Mouse (Mus musculus): ENCODE data around the gene Zc3h18.

The Zc3h18 gene

DNA sequence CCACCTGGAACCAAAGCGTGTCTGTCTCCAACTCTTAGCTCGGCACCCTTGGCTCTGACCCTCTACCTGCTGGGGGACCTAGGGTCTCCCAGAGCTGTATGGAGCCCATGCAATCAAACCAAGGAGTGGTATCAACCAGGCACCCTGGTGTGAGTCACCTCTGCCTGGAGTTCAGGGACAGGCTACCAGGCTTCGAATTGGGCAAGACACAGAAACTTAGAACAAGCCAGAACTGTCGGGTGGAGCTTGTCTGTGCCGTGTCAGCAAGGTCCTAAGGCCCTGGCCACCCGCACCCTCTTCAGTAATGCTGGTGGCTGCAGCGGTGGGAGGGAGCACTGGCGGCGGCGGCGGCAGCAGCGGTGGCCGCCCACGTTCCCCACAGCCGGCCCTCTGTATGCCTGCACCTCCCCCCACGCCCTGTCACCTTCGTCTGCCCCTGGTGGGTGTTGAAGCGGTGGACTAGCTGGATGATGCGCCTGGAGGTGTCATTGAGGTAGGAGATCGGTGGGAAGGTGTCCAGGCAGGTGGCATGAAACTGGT lies 60.2 kb downstream of the Zc3h18 start:
- DNase-seq (ENCODE audit: low spot score) = no peak

DNA sequence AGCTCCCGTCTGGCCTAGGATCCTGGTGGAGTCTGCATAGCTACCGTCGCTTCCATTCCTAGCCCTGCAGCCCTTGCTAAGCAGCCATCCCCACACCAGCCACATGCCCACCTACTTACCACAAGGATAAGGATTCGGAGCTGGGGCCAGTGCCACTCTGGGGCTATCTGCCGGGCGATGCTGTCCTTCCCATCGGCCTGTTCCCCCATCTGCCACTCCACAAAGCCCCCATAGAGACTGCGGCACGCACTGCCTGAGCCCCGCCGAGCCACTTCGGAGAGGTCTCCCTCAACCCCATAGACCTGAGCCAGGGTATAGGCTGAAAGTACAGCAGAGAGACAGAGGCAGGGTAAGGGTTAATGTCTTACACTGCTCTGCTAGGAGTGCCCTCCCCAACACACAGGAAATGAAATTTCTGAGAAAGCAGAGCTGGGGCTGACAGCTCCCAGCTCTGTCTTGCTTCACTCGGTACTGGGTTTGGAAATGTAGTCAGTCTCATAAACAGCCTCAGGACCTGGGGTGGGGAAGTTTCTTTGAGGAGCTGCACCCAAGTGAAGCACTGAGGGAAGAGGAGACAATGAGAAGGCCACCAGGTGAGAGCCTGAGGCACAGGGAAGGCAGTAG lies 61.4 kb downstream of the Zc3h18 start:
- DNase-seq (ENCODE audit: low spot score) = no peak

DNA sequence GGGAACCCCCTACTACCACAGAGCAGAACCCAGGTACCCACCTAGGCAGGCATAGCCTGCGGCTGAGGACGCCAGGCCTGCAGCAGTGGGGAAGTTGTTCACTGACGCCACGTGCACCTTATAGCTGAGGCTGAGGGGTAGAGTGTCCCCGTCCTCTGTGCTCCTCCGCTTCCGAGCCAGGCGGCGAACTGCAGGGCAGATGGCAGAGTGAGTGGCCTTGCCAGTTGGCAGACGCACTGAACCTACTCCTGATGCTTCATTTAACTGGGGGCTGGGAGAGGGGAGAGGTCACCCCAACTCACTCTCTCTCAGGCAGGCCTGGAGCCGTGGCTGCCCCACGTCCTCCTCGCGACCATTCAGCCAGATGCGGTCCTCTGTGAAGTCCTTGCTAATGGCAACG lies 62.9 kb downstream of the Zc3h18 start:
- DNase-seq (ENCODE audit: low spot score) = no peak

DNA sequence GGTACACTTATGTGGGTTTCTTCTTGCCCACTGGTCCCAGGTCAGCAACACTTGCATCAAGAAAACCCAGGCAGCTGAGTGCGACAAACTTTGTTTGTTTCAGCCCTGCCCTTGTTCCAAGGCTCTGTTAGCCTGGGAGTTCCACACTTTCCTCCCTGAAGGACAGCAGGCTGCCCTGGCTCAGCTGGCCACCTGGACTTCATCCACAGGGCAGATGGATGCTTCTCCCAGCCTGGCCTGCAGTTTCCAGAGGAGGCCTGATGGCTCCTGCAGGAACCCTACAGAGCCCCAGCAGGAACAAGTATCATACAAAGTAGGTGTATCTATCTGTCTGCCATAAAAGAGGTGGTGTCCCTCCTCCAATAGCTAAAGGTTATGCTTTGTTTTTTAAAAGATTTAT lies 64.9 kb downstream of the Zc3h18 start:
- DNase-seq (ENCODE audit: low spot score) = no peak

DNA sequence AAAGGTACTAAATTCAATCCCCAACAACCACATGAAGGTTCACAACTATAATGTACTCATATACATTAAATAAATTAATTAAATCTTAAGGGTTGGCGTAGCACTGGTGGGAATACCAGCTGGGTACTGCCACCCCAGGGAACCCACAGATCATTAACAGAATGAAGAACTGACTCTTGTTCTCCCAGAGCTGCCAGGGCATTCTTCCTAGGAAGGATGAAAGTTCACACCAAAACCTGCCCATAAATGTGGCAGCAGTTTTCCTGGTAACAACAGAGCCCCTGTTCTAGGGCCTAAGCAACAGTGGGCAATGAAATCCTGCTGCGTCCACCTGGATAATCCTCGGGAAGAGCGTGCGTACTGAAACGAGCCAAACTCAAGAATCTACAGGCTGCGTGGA lies 65.9 kb downstream of the Zc3h18 start:
- no peak for DNase-seq (ENCODE audit: low spot score)

DNA sequence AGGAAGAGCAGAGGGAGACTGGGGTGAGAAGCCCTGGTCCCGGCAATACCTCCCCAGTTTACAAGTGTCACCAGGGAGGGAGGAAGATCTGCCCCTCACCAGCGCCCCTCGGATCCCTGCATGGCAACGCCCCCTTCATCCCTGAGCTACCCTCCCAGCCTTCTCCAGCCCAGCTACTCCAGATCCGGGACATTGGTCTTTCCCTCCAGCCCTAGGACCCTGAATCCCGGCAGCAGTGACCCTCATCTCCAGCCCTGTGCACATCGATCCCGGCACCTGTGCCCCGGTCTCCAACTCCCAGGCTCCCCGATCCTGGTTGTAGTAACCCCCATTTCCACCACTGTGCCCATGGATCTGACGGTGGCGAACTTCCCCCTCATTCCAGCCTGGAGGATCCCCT lies 66.4 kb downstream of the Zc3h18 start:
- DNase-seq (ENCODE audit: low spot score) = no peak

DNA sequence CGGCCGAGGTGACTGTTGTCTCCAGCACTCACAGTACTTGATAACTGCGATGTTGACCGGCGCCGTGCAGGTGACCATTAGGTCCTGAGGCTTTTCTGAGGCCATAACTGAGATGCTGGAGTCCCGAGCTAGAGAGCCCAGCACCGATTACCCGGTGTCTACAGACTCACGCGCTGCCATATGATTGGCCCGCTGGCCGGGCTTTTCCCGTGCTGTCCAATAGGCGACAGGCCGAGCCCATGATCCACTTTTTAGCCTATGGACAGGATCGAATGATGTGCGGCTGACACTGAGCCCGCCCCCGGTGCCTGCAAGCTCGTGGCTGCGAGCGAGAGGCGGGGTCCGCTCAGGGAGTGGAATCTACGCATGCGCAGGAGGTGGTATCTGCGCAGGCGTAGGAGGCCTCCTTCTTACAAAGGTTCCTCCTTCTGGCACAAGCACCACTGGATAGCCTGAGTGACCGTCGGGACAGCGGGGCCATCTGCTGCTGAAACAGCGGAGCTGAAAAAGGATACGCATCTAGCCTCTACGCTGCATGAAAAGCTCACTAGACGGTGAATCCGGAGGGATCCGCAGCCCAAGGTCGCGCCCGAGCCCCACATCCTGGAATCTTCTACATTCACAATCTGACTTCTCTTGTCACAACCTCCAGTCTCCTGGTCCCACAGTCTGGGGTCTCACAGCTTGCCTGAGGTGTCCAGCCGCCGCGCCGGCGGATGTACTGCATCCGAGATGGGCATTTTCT lies 67.0 kb downstream of the Zc3h18 start, which contains the start of gene Mvd:
Mvd (minus strand) TSS at position 161 of the 745 bp plus-strand sequence.
- DNase-seq (ENCODE audit: low spot score) = peak; percentile 100

DNA sequence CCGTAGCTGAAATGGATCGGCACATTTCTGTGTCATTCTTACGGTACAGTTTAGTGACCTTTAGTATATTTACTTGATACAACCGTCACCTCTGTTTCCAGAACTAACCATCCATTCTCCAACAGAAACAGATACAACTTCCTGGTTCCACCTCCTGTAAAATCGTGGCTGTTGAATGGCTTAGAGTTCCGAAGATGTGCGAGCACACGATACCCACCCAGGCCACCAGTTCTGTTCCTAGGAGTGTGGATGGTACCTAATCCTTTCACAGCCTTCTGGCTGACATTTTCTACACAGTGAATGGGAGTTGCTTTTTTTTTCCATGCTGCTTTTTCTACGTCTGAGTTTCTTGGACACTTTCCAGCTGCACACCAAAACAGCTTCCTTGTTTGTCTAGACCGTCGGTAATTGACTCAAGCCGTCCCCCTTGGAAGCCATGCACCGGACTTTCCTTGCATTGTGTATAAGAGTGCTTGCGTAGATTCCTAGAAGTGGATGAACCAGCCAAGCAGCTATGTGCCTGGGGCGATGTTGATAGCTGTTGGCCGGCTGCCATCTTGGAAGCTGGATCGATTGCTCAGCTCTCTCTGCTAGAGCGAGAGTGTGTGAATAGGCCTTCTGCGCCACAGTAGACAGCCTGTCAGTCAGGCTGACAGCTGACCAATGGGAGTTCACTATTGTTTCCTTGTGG lies 67.8 kb downstream of the Zc3h18 start:
- peak; percentile 75 for DNase-seq (ENCODE audit: low spot score)

DNA sequence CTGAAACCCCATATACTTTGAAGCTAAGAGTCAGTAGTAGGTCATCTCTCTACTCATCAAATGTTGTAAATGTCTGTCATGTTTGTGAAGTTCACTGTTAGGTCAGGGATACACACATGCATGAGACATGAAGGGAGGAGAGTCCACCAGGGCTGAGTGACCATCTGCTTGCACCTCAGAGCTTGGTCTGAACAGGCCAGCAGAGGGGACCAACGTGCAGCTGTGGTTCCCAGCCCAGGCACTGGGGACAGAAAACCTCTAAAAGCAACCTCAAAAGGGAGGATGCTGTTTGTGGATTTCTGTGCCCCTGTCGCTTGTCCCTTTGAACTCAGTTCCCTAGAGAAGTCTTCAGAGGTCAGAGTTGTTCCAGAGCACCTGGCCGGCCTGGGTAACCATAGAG lies 68.8 kb downstream of the Zc3h18 start:
- DNase-seq (ENCODE audit: low spot score) = no peak

DNA sequence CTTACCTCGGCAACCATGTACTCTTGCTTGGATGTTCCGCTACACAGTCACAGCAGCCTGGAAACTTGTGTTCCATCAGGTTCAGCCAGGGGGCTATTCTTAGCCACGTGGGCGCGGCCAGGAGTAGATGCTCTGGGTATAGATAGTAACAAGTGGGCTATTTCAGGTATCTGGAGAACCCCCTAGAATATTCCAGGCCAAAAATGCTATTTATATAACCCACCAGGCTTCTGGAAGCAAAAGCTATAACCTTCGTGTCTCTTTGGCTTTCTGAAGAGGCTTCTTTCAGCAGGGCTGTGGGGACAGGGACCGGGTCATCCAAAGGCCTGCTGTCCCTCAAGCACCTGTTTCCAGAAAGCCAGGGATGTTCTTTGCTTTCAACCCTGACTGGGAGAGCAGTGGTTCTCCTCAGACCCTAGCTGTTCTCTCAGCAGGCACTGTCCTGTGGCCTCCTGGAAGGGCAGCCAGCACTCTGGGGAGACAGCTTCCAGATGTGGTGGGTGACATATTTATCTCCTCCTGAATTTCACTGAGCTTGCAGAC lies 74.8 kb downstream of the Zc3h18 start:
- no peak for DNase-seq (ENCODE audit: low spot score)

DNA sequence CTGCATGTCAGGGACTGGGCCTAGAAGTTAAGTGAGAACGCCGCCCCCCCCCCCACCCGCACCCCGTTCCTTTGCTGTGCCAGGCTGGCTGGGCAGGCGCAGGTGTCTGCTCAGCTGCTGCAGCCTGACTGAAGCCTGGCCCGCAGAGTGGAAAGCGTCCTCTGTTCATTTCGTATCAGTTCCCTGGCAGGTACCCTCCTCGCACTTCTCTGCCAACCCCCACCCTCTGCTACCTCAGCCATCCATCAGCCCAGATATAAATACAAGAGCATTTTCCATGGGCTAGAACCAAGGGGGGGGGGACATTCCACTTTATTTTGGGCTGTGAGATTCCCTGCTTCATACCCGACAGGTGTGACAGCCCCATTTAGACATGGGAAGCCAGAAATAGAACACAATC lies 75.7 kb downstream of the Zc3h18 start:
- no peak for DNase-seq (ENCODE audit: low spot score)

DNA sequence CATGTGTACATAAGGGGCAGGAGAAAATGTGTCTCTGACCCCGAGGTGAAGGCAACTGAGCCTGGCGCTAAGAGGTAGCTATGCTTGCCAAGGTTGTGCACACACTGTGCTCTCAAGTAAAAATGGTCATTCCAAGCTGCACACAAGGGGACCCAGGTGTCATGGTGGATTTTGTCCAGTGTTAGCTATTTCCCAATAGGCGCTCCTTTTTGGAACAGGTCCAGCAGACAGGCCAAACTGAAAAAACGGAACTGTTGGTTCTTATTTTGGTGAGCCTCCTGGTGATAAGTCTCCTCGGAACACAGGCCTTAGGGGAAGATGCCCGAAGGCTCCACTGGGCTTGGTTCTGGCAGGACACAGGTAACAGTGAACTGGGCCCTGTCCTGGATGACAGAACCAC lies 78.0 kb downstream of the Zc3h18 start:
- no peak for DNase-seq (ENCODE audit: low spot score)

DNA sequence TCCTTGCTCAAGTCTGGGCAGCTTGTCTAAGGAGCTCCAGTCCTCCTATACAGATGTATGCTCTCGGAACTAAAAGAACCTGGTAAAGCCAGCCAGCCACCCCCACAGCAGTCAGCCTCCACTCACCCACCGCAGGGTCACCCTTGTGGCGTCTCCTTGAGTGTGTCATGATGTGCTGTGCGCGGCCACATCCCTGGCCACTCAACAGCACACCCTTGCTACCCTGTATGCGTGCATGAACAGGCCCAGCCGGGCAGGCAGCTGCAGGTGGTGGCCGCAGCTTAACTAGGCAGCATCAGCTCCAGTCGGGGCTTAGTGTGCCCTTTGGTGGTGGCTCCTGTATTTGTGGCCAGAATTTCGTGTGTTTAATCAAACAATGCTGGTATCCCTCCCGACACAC lies 80.8 kb downstream of the Zc3h18 start:
- no peak for DNase-seq (ENCODE audit: low spot score)

DNA sequence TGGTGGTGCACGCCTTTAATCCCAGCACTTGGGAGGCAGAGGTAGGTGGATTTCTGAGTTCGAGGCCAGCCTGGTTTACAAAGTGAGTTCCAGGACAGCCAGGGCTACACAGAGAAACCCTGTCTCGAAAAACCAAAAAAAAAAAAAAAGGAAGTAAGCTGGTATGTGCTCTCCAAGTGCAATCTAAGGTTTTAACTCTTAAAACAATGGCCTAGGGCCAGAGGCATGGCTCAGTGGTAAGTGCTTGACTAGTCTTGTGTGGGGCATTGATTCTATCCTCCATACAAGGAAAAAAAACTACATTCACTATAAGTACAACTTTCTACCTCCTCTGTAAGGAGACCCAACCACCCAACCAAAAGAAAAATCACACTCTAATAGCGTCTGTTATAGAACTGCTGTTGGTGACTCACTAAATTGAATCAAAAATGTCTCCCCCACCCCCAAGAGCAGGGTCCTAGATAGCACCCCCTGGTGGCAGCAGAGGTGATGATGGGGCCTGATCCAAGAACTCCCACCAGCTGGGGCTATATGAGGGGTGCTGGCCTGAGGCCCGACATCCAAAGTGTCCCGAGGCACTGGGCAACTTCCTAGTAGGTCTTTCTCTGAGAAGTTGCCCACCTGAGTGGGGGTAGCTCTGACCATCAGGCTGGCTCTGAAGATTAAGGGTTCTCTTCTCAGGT lies 83.0 kb downstream of the Zc3h18 start:
- no peak for DNase-seq (ENCODE audit: low spot score)

DNA sequence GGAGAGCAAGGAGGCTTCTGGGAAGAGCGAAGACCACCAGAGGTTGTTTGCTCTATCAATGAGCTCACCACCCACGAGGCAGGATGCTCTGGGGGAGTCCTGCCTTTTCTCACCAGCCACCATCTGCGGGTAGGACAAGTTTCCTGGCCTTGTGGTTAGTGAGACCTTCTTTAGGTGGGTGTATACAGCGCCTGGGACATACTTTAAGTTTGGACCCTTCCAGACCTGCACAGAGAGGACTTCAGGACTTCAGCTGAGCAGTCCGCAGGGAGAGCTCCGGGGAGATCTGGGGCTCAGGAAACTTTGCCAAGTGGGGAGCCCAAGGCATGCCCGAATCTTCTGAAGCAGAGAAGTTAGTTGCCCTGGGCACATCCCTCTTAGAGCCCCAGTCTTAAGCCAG lies 83.6 kb downstream of the Zc3h18 start:
- DNase-seq (ENCODE audit: low spot score) = no peak

DNA sequence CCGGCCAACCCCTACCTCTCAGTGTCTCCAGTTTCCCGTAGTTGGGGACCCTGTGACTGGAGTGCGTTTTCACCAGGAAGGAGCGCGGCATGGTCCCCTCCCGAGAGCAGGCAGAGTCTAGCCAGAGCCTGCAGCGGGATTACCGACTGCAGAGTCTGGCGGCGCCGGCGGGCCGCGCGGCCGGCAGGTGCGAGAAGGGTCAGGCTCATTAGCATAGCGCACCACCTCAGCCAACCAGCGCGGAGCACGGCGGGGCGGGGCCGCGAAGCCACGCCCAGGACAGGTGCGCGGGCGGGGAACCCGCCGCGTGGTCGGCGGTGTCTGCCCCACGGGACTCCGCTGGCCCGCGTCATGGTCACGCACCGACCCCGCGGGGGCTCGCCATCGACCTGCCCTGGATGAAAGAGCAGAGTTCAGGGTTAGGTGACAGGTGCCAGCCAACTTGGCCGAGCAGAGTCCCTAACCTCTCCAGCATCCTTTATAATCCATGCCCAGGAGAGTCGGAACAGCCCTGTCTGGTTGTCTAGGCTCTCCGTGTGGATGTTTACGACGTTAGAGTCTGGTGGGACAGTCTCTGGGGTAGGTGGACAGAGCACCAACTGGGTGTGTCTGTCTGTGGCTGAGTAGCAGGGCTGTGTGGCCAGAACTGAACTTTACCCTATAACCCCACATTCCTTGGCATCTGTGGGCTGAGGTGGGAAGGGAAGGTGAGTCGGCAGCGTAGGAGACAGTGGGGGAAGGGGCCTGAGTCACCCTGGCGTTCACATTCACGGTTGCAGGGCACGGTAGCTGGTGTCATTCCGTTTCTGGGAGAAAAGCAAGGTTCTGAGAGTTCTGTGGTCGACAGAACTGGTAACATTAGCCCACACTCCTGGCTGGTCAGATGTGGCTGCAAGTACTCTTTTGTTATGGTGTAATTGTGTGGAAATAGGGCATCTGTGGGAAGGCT lies 84.4 kb downstream of the Zc3h18 start, which contains the start of gene Snai3:
Snai3 (minus strand) TSS at position 210 of the 949 bp plus-strand sequence.
- no peak for DNase-seq (ENCODE audit: low spot score)

DNA sequence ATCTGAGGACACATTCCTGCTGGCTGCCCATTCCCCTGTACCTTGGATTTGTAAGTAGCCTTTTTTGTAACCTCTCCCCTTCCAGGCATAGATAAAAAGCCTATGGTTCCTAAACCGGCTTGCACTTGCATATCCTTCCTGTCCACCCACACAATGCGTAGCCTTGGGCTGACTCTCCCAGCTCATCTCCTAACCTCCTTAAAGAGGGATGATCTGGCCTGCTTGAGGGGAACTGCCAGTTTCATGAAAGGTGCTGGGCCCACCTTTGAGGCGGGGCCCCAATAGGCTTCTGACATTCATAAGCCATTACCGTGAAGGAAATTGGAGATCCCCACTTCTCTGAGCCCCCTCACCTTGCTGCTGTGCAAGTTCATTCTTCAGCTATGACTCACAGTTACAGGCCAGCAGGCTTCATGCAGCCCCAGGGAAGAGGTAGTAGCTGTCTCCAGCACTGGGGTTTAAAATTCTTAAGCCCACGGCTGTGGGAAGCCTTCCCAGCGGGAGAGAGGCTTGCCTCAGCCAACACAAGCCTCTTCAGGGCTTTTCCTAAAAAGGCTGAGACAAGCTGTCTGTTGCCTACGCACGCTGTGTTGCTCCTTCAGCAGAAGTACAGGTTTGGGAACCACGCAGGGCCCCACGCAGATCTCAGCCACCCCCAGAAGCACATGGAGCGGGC lies 85.2 kb downstream of the Zc3h18 start:
- no peak for DNase-seq (ENCODE audit: low spot score)

DNA sequence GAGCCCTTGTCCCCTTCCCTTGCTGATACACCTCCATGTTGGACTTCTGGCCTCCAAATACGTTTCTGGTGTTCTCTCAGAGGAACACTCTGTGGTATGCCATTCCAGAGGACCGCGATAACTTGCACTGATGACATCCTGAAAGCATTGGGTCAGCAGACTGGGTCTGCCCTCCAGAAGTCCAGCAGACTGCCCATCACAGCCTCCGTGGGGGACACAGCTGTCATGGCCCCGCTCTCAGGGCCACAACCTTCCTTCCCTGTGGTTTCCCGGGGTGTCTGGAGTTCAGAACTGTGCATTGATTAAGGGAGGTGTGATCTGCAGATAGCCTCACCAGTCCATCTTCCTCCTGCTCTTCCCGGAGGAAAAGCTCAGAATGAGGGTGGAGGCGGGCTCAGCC lies 86.1 kb downstream of the Zc3h18 start:
- no peak for DNase-seq (ENCODE audit: low spot score)

DNA sequence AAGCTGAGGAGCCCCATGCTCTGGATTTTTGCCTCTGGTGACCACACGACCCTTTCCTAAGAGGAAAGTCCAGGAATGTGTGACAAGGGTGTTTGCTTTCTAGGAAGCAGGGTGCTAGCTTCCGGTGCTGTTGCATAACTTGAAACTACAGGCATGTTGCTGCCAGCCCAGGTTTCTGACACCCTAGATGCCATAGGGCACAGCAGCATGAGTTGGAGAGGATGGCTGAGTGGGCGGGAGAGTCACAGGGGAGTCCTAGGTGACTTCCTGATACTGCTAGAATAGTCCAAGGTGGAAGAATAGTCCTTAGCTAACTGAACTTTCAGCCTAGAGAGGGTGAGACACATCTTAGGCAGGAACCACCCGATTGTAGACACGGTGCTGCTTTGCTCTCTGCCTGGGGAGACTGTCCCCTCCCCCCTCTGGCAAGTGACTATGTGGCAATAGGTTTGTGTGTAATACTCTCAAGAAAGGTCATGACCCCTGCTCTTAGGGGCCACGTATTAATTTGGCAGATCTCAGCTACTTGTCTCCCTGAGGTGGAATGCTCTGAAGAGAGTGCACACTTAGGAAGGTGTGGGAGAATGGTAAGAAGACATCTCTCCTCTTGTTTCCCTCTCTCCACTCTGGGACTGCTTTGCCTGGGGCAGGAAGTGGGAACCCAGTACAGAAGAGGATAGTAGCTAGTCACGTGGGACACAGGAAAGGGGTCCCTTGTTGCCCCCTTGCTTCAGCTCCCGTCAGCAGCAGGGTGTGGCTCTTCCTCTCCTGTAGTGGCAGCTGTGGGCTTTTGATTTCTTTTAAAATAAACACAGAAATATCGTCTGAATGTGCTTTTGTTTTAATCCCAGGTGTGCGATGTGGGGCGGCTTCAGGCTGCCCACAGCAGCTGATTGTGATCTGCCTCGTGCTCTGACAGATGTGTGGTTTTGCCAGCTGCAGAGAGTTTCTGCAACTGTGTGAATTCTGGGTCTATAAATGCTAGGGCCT lies 87.5 kb downstream of the Zc3h18 start:
- DNase-seq (ENCODE audit: low spot score) = no peak

Data from ovary, adult 18-20 months (tissue).